Mouse (Mus musculus): ENCODE results near the gene Pou6f1. TPM values are rescaled to one million over a fixed set of nuclear protein-coding genes. Genes with fewer than 3 reads are reported as not detected.

Pou6f1 gene
- total and polyA plus RNA-seq, 3 experiments: 1.7 to 9.1 (median 7.4) TPM

DNA sequence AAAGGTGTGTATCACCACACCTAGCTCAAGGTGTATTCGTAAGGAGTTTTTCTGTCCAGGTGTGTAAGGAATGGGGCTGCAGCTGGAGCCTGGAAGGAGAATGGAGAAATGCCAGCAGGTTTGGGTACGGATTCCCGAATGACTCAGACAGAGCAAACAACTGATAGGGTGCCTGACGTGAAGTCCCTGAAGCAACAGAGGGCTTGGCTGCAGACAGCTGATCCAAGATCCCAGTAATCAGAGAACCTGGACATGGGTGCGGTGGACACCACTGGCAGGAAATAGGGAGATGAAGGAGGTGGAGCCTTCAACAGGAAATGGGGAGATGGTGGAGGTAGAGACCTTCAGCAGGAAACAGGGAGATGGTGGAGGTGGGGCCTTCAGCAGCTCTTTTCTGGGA lies 32.5 kb upstream of the Pou6f1 start:
- H3K4me2 ChIP-seq (ENCODE audit: insufficient read depth, low read depth, poor library complexity, severe bottlenecking): no peak overlapping the region
- H3K27me3 ChIP-seq (replicated peaks): peaks cover 9% of the 10 kb centered on the region
- in situ Hi-C loops (cut with MboI; ENCODE audit: low pct_ligation_motif_present, low pct_unique_long_range_greater_than_20kb, low sequenced_read_pairs): no loop called here
- no peaks in the 10 kb centered on the region for H3K9me3 ChIP-seq (replicated peaks; ENCODE audit: low read length)
- H3K4me3 ChIP-seq (replicated peaks in 1 of 3; ENCODE audit: low read depth in 2 of 3, low read length in 2 of 3, poor library complexity in 1 of 3): no peak overlapping the region
- no peak overlapping the region for H3K9ac ChIP-seq (ENCODE audit: insufficient read depth, low read depth)
- H3K4me1 ChIP-seq (ENCODE audit: control insufficient read depth in 1 of 2, insufficient read depth in 2 of 2): peaks cover 7 to 46% of the 10 kb centered on the region in 2 experiments; a peak in 3 of 4 replicates
- dilution Hi-C loops (cut with MboI; ENCODE audit: extremely low pct_ligation_motif_present, extremely low pct_unique_long_range_greater_than_20kb, low sequenced_read_pairs): no loop called here
- H3K79me2 ChIP-seq (replicated peaks; ENCODE audit: control insufficient read depth, extremely low read depth, insufficient read depth, poor library complexity, severe bottlenecking): no peaks in the 10 kb centered on the region
- no peak for DNase-seq (ENCODE audit: extremely low read depth)
- no peaks in the 10 kb centered on the region for H3K36me3 ChIP-seq (replicated peaks in 1 of 2; ENCODE audit: control insufficient read depth in 1 of 2, insufficient read depth in 1 of 2, low read length in 1 of 2)
- H3K27ac ChIP-seq (ENCODE audit: insufficient read depth, low read depth): no peak overlapping the region
- TF ChIP-seq ETS1 (conservative IDR thresholded peaks at IDR 0.05; ENCODE audit: low read depth, low read length) (no peak), TBP (conservative IDR thresholded peaks at IDR 0.05; ENCODE audit: low read depth, low read length) (no peak), TCF12 (IDR thresholded peaks at IDR 0.05; ENCODE audit: low read depth, low read length) (no peak), NELFE (IDR thresholded peaks at IDR 0.05; ENCODE audit: low read depth, low read length) (no peak), CTCF (conservative IDR thresholded peaks at IDR 0.05 in 1 of 2, IDR thresholded peaks at IDR 0.05 in 1 of 2; ENCODE audit: low read depth in 2 of 2, low read length in 2 of 2) (no peak), RCOR1 (conservative IDR thresholded peaks at IDR 0.05; ENCODE audit: low read depth, low read length) (no peak), ZKSCAN1 (IDR thresholded peaks at IDR 0.05; ENCODE audit: borderline replicate concordance, low read depth, low read length) (no peak), RAD21 (IDR thresholded peaks at IDR 0.05; ENCODE audit: low read depth, low read length) (no peak), USF1 (IDR thresholded peaks at IDR 0.05; ENCODE audit: low read depth, low read length) (no peak), KAT2A (IDR thresholded peaks at IDR 0.05; ENCODE audit: insufficient replicate concordance, low read length) (no peak), NRF1 (IDR thresholded peaks at IDR 0.05; ENCODE audit: low read depth, low read length) (no peak), MYC (IDR thresholded peaks at IDR 0.05; ENCODE audit: low read depth, low read length) (no peak), PAX5 (IDR thresholded peaks at IDR 0.05; ENCODE audit: low read length) (no peak), MEF2A (IDR thresholded peaks at IDR 0.05; ENCODE audit: borderline replicate concordance, low read depth, low read length) (no peak), CHD1 (IDR thresholded peaks at IDR 0.05; ENCODE audit: low read depth, low read length) (no peak)

DNA sequence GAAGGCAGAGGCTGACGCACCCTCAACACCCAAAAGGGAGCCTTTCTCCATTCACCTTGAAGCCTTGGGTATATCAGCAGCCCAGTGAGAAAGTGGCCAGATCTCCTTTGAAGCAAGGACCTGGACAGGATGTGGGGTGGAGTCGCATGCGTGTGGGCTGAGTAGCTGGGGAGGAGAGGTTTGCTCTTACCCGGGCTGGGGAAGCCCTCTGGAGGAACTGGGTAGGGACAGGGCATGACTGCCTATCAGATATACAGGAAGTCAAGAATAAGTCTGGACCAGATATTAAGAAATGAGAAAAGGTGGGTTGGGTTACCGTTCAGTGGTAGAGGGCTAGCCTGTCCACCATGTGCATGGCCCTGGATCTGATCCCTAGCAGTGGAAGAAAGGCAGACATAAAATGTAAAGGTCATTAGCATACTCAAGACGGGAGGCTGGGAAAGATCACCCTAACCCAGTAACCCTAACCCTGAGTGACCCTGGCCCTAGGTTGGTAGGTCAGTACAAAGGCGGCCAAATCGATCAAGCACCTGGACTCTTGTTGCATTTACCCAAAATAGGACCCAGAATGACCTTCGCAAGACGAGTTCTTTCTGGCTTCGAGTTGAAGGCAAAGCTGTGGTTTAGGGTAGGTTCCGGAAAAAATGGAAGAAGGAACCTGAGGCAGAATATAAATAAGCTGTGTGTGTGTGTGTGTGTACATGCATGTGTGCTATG lies 31.8 kb upstream of the Pou6f1 start:
- Histone ChIP-seq H3K4me2 (ENCODE audit: insufficient read depth, low read depth, poor library complexity, severe bottlenecking) (no peak overlapping the region), H3K4me1 (ENCODE audit: control insufficient read depth in 1 of 2, insufficient read depth in 2 of 2) (peaks cover 7 to 42% of the 10 kb centered on the region in 2 experiments; a peak in 3 of 4 replicates), H3K9me3 (replicated peaks; ENCODE audit: low read length) (no peaks in the 10 kb centered on the region), H3K36me3 (replicated peaks in 1 of 2; ENCODE audit: control insufficient read depth in 1 of 2, insufficient read depth in 1 of 2, low read length in 1 of 2) (no peaks in the 10 kb centered on the region), H3K79me2 (replicated peaks; ENCODE audit: control insufficient read depth, extremely low read depth, insufficient read depth, poor library complexity, severe bottlenecking) (no peaks in the 10 kb centered on the region), H3K9ac (ENCODE audit: insufficient read depth, low read depth) (no peak overlapping the region), H3K27me3 (replicated peaks) (peaks cover 9% of the 10 kb centered on the region), H3K27ac (ENCODE audit: insufficient read depth, low read depth) (no peak overlapping the region), H3K4me3 (replicated peaks in 1 of 3; ENCODE audit: low read depth in 2 of 3, low read length in 2 of 3, poor library complexity in 1 of 3) (no peak overlapping the region)
- DNase-seq (ENCODE audit: extremely low read depth): no peak
- in situ Hi-C loops (cut with MboI; ENCODE audit: low pct_ligation_motif_present, low pct_unique_long_range_greater_than_20kb, low sequenced_read_pairs): no loop called here
- dilution Hi-C loops (cut with MboI; ENCODE audit: extremely low pct_ligation_motif_present, extremely low pct_unique_long_range_greater_than_20kb, low sequenced_read_pairs): no loop called here
- TF ChIP-seq USF1 (IDR thresholded peaks at IDR 0.05; ENCODE audit: low read depth, low read length) (no peak), MAX (IDR thresholded peaks at IDR 0.05; ENCODE audit: low read length) (no peak), ELF1 (IDR thresholded peaks at IDR 0.05; ENCODE audit: low read depth, low read length) (no peak), TBP (conservative IDR thresholded peaks at IDR 0.05; ENCODE audit: low read depth, low read length) (no peak), GABPA (IDR thresholded peaks at IDR 0.05; ENCODE audit: insufficient replicate concordance, low read depth, low read length) (no peak), JUN (IDR thresholded peaks at IDR 0.05; ENCODE audit: insufficient read depth, low read depth, low read length) (no peak), CHD1 (IDR thresholded peaks at IDR 0.05; ENCODE audit: low read depth, low read length) (no peak), PAX5 (IDR thresholded peaks at IDR 0.05; ENCODE audit: low read length) (no peak), UBTF (IDR thresholded peaks at IDR 0.05; ENCODE audit: low read depth, low read length) (no peak), HCFC1 (IDR thresholded peaks at IDR 0.05; ENCODE audit: low read depth, low read length) (no peak), MAFK (IDR thresholded peaks at IDR 0.05; ENCODE audit: insufficient replicate concordance, low read length) (no peak), RCOR1 (conservative IDR thresholded peaks at IDR 0.05; ENCODE audit: low read depth, low read length) (no peak), MEF2A (IDR thresholded peaks at IDR 0.05; ENCODE audit: borderline replicate concordance, low read depth, low read length) (no peak), MXI1 (IDR thresholded peaks at IDR 0.05; ENCODE audit: low read depth, low read length) (no peak), BHLHE40 (IDR thresholded peaks at IDR 0.05; ENCODE audit: low read depth, low read length) (no peak), CHD2 (IDR thresholded peaks at IDR 0.05; ENCODE audit: low read length) (no peak)

Measured in CH12.LX (cell line).